ENCODE assay signal across 7 mouse cellular contexts in genomic region chrX:169978436-169979381, GRCm38 (mm10). TPM values are rescaled to one million over a fixed set of nuclear protein-coding genes. Genes with fewer than 3 reads are reported as not detected.
A peak's percentile ranks its signal among the peaks of the same experiment; 100 is the strongest.
DNase-seq lines count a peak whose midpoint lies in the region; ATAC-seq lines count a peak whose summit lies in the region.
"Not testable (repeated sequence)": the region's sequence is repeated elsewhere in the genome, so short reads cannot be mapped to it uniquely, and the experiment has no call there.

No protein-coding gene starts in this region.

- not testable (repeated sequence) for H3K27ac ChIP-seq in embryonic facial prominence, embryonic 10.5 days (replicated peaks)
- H3K27ac ChIP-seq in midbrain, embryonic 11.5 days (ENCODE audit: low read depth, low read length): 0 out of 2 replicates have a peak overlapping the region, but pooled peaks have one; percentile 1

- intact Hi-C loops in left cerebral cortex, postnatal 25 days (cut with DNase I): loop anchor here (5.0 kb wide), 1 partner anchor 181 kb away; no protein-coding TSS in a partner anchor

- ATAC-seq in midbrain, embryonic 11.5 days (ENCODE audit: low FRiP score): not testable (repeated sequence)

- DNase-seq in adrenal gland, postnatal 10 days: peak; percentile 92
- peak; percentile 87 for DNase-seq in embryonic facial prominence, embryonic 10.5 days (ENCODE audit: low spot score)
- peak; percentile 82 to 83 for DNase-seq in gastrocnemius, postnatal 4 days (ENCODE audit: low spot score in 2 of 2)
- peak; percentile 93 for DNase-seq in hindlimb bud, embryonic 11.5 days (ENCODE audit: extremely low spot score, low read depth, low spot score)
- peak; percentile 70 to 86 for DNase-seq in left cerebral cortex, postnatal 25 days (ENCODE audit: low spot score in 2 of 2)
- DNase-seq in midbrain, embryonic 11.5 days (ENCODE audit: low spot score, missing footprints): peak; percentile 99
- DNase-seq in skeletal muscle tissue, adult 2 months (ENCODE audit: low read depth, low spot score): peak; percentile 84

- 72% methylated on average over 29 of the region's 29 CpGs for WGBS in embryonic facial prominence, embryonic 10.5 days
- WGBS in midbrain, embryonic 11.5 days: 71% methylated on average over 29 of the region's 29 CpGs

- H3K4me2 ChIP-seq in midbrain, embryonic 11.5 days: not testable (repeated sequence)

- not testable (repeated sequence) for H3K9ac ChIP-seq in midbrain, embryonic 11.5 days (ENCODE audit: low read length)

- not testable (repeated sequence) for H3K4me3 ChIP-seq in embryonic facial prominence, embryonic 10.5 days; midbrain, embryonic 11.5 days (ENCODE audit: low read depth, low read length)

- H3K27me3 ChIP-seq in embryonic facial prominence, embryonic 10.5 days (replicated peaks; ENCODE audit: low read depth, poor library complexity, severe bottlenecking); midbrain, embryonic 11.5 days (ENCODE audit: control insufficient read depth, insufficient read depth, low read length): not testable (repeated sequence)

- H3K4me1 ChIP-seq in embryonic facial prominence, embryonic 10.5 days; midbrain, embryonic 11.5 days (ENCODE audit: control insufficient read depth, insufficient read depth, low read length): not testable (repeated sequence)

- peaks cover 91% of the 10 kb centered on the region for H3K9me3 ChIP-seq in embryonic facial prominence, embryonic 10.5 days
- H3K9me3 ChIP-seq in midbrain, embryonic 11.5 days (ENCODE audit: control insufficient read depth, low read length): peaks cover 45% of the 10 kb centered on the region

- H3K36me3 ChIP-seq in embryonic facial prominence, embryonic 10.5 days (replicated peaks): peaks cover 93% of the 10 kb centered on the region
- H3K36me3 ChIP-seq in midbrain, embryonic 11.5 days (ENCODE audit: control insufficient read depth, insufficient read depth, low read length): peaks cover 44% of the 10 kb centered on the region

RNA-seq across cellular contexts. Expression of gene Gm21887, which starts 30.8 kb away (rescaled TPM):
- 100 to 1,000 TPM; 102 to 237 TPM for total RNA-seq in adrenal gland, postnatal 10 days (2021)
- 259 and 324 TPM in 2 replicates for polyA plus RNA-seq in embryonic facial prominence, embryonic 10.5 days (2016; fragmentation: Nextera tagmentation; extraction: Ambion mirVana)
- 100 to 1,000 TPM in 1 of 2 experiments, 10 to 100 TPM in 1; 93.0 to 116 TPM for total RNA-seq in gastrocnemius, postnatal 4 days (2021)
- 100 to 1,000 TPM; 175 to 177 TPM for total RNA-seq in left cerebral cortex, postnatal 25 days (2021)
- 177 and 189 TPM in 2 replicates for polyA plus RNA-seq in midbrain, embryonic 11.5 days (2014; fragmentation: Nextera tagmentation; extraction: Ambion mirVana)
